Mouse (Mus musculus) C2C12 (cell line): Measurements from ENCODE around the gene Arhgef3. TPM values are rescaled to one million over a fixed set of nuclear protein-coding genes. Genes with fewer than 3 reads are reported as not detected.

Experiments
- H3K27me3 ChIP-seq: one replicate; pipeline ENCODE4 v1.6.1; 2011; ENCODE audit not compliant: control insufficient read depth, insufficient read depth, insufficient read length
- H3K36me3 ChIP-seq: one replicate; pipeline ENCODE4 v1.6.1; 2011; ENCODE audit not compliant: control insufficient read depth, insufficient read depth
- H3K4me3 ChIP-seq: one replicate; pipeline ENCODE4 v1.5.1; 2011; ENCODE audit warnings: mild to moderate bottlenecking, control low read depth; ENCODE audit not compliant: poor library complexity, insufficient read depth, severe bottlenecking
- H3K79me2 ChIP-seq: one replicate; pipeline ENCODE4 v1.6.1; 2011; ENCODE audit not compliant: control insufficient read depth, insufficient read depth
- H3K79me3 ChIP-seq: one replicate; pipeline ENCODE4 v1.6.1; 2011; ENCODE audit warnings: low read depth, control low read depth
- H3ac ChIP-seq: one replicate; pipeline ENCODE3; 2011; ENCODE audit warnings: low read depth; ENCODE audit not compliant: control insufficient read depth, insufficient read length
- CEBPB ChIP-seq: IDR thresholded peaks from one replicate; pipeline ENCODE4 v1.6.1; 2011; ENCODE audit warnings: low read depth, mild to moderate bottlenecking, control low read depth, moderate library complexity
- CTCF ChIP-seq: IDR thresholded peaks from one replicate; pipeline ENCODE4 v1.5.1; 2011; ENCODE audit not compliant: control insufficient read depth, insufficient read depth, insufficient read length
- FOSL1 ChIP-seq: IDR thresholded peaks from one replicate; pipeline ENCODE4 v1.8.0; 2011; ENCODE audit warnings: mild to moderate bottlenecking, low read length; ENCODE audit not compliant: poor library complexity, insufficient read depth, severe bottlenecking
- MAX ChIP-seq: IDR thresholded peaks from one replicate; pipeline ENCODE4 v1.6.1; 2011; ENCODE audit warnings: mild to moderate bottlenecking, control low read depth
- MYOD1 ChIP-seq: IDR thresholded peaks from one replicate; pipeline ENCODE4 v1.6.1; 2011; ENCODE audit warnings: low read depth; ENCODE audit not compliant: control insufficient read depth, insufficient read length
- MYOG ChIP-seq: IDR thresholded peaks from one replicate; pipeline ENCODE4 v1.6.1; 2011; ENCODE audit not compliant: control insufficient read depth, insufficient read length; ENCODE audit errors: extremely low read depth
- USF1 ChIP-seq: IDR thresholded peaks from one replicate; pipeline ENCODE4 v1.6.1; 2011; ENCODE audit warnings: low read depth, mild to moderate bottlenecking, control low read depth, moderate library complexity
- polyA plus RNA-seq: library from polyadenylated mRNA; unstranded; fragments of >200 nt; fragmentation: generic; extraction: Trizol; gene quantifications from one replicate; pipeline ENCODE4 v1.2.1, GENCODE M21; 2012; ENCODE audit warnings: missing spikeins

The Arhgef3 gene
- polyA plus RNA-seq, 1 experiment: 1.1 TPM

DNA sequence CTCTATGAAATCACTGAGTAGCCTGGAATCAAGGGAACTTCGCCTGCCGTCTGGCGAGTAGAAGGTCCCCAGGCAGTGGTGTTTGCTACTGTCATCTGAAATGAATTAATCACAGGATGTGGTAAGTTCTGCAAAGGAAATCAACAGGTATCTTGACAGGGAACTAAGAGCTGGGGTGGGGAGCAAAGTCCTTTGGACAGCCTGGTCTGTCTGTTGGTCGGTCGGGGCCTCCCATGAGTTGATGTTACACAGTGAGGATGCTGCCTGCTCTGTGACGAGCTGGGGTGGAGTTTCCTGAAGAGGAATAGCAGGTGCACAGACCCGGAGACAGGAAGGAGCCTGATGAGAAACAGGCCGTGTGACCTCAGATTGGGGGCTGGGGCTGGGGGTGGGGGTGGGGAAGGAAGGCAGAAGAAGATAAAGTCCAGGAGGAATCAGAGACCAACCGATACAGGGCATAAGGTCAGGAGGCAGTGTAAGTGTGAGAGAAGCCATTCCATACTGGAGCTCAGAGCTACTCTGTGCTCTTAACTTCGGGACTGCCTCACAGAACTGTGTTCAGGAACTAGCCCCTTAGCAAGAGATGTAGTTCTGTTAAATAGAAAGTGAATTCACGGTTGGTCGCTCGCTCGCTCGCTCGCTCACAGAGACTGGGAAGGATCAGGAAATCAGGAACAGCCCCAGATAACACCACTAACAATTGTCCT lies 114.9 kb downstream of the Arhgef3 start:
- H3K79me2 ChIP-seq: no peaks in the 10 kb centered on the region

DNA sequence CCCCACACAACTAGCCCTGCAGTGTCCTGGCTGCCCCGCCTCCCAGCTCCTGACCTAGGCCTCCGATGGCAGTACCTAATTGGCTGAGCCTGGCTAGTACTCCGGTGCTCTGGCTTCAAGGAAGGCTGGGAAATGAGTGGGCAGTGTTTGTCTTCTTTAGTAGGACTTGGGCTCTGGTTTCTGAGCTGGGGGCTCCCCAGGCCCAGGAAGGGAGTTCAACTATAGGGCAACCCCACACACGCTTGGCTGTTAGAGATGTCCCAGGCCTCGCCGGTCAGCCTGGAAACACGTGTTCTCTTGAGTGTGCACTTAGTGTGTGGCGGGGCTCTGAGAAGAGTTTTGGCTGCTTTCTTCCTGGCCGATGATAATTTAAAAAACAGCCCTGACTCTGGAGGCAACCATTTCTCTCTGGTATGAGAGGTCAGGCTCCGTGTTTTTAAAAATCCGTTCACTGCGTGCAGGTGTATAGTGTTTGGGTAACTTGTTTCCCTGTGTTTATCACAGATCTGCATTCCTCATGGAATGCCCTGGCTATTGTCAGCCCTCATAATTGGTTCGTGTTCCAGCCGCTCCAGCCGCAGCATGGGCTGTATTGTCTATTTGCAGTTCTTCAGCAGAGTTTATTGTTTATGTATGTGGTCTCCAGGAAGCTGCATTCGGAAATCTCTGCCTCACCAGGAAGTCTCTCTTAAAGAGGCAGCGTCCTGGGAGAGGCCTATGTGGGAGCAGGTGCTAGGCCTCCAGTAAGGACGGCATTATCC lies 115.7 kb downstream of the Arhgef3 start:
- no peak overlapping the region for H3ac ChIP-seq
- no peak overlapping the region for H3K4me3 ChIP-seq
- no peaks in the 10 kb centered on the region for H3K79me3 ChIP-seq
- H3K27me3 ChIP-seq: no peaks in the 10 kb centered on the region
- TF ChIP-seq CTCF: no peak
- no peak for TF ChIP-seq USF1
- no peak for TF ChIP-seq FOSL1
- no peak for TF ChIP-seq MAX
- H3K79me2 ChIP-seq: no peaks in the 10 kb centered on the region
- no peaks in the 10 kb centered on the region for H3K36me3 ChIP-seq

More for the DNA sequence above, 114.9 kb downstream of the Arhgef3 start:
- no peaks in the 10 kb centered on the region for H3K27me3 ChIP-seq
- no peak overlapping the region for H3ac ChIP-seq
- H3K79me3 ChIP-seq: no peaks in the 10 kb centered on the region
- H3K4me3 ChIP-seq: no peak overlapping the region
- H3K36me3 ChIP-seq: no peaks in the 10 kb centered on the region
- TF ChIP-seq CTCF (no peak), MAX (no peak), FOSL1 (no peak), MYOD1 (no peak), CEBPB (no peak), USF1 (no peak), MYOG (no peak)

DNA sequence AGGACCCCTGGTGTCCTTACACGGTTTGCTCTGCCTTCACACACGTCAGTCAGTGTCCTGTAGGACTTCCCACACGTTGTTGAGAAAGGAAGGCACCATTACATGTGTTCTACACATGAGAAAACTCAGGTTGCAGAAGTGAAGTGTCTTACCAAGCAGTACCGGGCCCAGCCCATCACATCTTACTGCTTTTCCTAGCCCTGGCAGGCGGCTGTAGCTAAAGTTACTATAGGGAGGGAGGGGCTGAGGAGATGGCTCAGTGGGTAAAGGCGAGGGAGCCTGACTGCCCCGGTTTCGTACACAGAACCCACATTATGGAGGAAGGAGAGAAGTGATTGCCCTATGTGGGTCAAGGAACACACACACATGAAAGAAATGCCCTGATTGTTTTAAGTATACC lies 116.8 kb downstream of the Arhgef3 start:
- TF ChIP-seq MAX (no peak), FOSL1 (no peak), USF1 (no peak), CEBPB (no peak), MYOD1 (no peak), MYOG (no peak), CTCF (no peak)
- Histone ChIP-seq H3K27me3 (no peaks in the 10 kb centered on the region), H3K79me3 (no peaks in the 10 kb centered on the region), H3K4me3 (no peak overlapping the region), H3K79me2 (no peaks in the 10 kb centered on the region), H3ac (no peak overlapping the region), H3K36me3 (no peaks in the 10 kb centered on the region)

DNA sequence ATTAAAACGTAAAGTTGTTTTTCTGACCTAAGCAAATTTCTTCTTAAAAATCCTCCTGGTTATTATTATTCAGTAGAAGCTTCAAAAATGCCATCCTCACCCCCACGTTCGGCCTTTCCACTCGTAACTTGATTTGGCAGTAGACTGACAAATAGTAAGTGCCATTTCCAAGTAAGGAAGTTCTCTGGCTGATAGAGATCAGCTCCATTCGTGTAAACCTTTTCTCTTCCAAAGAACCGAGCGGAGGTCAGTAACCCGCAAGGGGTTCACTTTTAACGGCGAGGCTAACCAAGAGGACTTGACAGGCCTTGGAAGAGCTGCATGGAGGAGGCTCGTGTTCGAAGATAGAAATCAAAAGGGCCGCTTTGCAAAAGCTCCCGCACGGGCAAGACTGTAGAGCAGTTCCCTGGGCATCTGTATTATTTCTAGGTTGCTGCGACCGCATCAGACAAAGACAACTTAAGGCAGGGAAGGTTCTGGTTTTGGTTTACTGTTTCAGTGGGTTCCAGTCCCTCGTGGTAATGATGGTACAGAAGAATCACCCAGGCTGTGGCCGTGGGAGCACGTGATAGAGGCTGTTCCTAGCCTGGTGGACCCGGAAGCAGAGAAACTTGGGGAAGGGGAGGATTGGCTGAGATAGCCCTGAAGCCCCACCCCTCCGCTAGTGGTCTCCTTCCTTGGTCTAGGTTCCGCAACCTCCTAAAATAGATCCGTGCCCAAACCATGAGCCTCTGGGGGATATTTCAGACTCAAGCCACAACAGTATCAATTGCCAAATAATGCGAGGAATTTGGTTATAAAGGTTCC lies 117.5 kb downstream of the Arhgef3 start:
- Histone ChIP-seq H3K79me3 (no peaks in the 10 kb centered on the region), H3K27me3 (no peaks in the 10 kb centered on the region), H3ac (no peak overlapping the region), H3K4me3 (no peak overlapping the region), H3K79me2 (no peaks in the 10 kb centered on the region), H3K36me3 (no peaks in the 10 kb centered on the region)
- TF ChIP-seq USF1 (no peak), MYOG (no peak)

DNA sequence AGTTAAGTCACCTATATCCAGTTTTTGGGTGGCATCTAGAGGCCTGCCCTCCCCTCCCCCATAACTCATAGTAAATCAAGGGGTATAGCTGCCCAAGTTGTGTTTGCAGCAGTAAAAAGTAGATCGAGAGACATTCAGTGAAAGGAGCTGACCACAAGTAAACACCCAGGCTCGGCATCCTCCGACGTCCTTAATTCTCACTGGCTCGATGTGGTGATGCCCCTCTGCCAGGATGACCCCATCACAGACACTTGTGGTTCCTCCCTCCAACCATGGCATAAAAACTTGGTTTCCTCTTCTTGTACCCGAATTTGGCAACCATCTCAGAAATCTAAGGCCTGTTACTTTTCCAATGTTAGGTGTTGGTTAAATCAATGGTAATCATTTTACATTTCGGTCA lies 118.4 kb downstream of the Arhgef3 start:
- Histone ChIP-seq H3K27me3 (no peaks in the 10 kb centered on the region), H3K79me3 (no peaks in the 10 kb centered on the region), H3K79me2 (no peaks in the 10 kb centered on the region)

DNA sequence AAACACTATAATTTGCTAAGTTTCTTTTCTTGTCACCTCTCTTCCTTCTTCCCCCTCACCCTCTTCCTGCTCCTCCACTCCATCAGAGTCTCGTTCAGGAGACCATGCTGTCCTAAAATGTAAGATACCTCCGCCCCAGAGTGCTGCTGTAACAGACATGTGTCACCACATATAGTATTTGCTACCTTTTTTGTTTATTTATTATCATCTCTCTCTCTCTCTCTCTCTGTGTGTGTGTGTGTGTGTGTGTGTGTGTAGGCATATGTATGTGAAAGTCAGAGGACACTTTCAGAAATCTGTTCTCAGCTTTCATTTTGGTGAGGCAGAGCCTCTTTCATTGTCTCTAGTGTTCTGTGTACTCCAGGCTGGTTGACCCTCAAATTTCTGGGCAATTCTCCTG lies 119.0 kb downstream of the Arhgef3 start:
- Histone ChIP-seq H3K36me3 (no peaks in the 10 kb centered on the region), H3ac (no peak overlapping the region), H3K4me3 (no peak overlapping the region), H3K27me3 (no peaks in the 10 kb centered on the region), H3K79me2 (no peaks in the 10 kb centered on the region), H3K79me3 (no peaks in the 10 kb centered on the region)
- TF ChIP-seq MYOD1: no peak
- TF ChIP-seq CEBPB: no peak
- no peak for TF ChIP-seq FOSL1
- no peak for TF ChIP-seq MYOG
- no peak for TF ChIP-seq USF1
- no peak for TF ChIP-seq CTCF
- no peak for TF ChIP-seq MAX

More for the DNA sequence above, 118.4 kb downstream of the Arhgef3 start:
- no peak for TF ChIP-seq CTCF
- TF ChIP-seq MAX: no peak
- no peak for TF ChIP-seq CEBPB
- TF ChIP-seq MYOG: no peak
- TF ChIP-seq FOSL1: no peak
- TF ChIP-seq USF1: no peak
- no peak for TF ChIP-seq MYOD1
- Histone ChIP-seq H3ac (no peak overlapping the region), H3K4me3 (no peak overlapping the region), H3K36me3 (no peaks in the 10 kb centered on the region)
